Mouse (Mus musculus) brain, embryonic 14.5 days (tissue): Measurements from ENCODE around the gene Tmbim4.

Source experiments
- CTCF ChIP-seq: fragments of 200-500 bp; IDR thresholded peaks from 2 replicates; pipeline ENCODE4 v1.5.1; 2012; ENCODE audit warnings: inconsistent platforms, mild to moderate bottlenecking, moderate library complexity, borderline replicate concordance; ENCODE audit not compliant: insufficient read depth, insufficient read length; ENCODE audit errors: extremely low read depth
- POLR2A ChIP-seq: fragments of 200-500 bp; IDR thresholded peaks from 2 replicates; pipeline ENCODE4 v1.6.1; 2012; ENCODE audit warnings: mild to moderate bottlenecking, inconsistent platforms, borderline replicate concordance; ENCODE audit not compliant: poor library complexity, insufficient read depth, insufficient read length, severe bottlenecking; ENCODE audit errors: extremely low read depth

GRCm38 (mm10) chr10:120168070-120168469 is 33.3 kb upstream of the Tmbim4 start:
- TF ChIP-seq POLR2A, result no peak
- TF ChIP-seq CTCF, result no peak
